Mouse (Mus musculus) bone marrow macrophage, adult 2 months (primary cell): ENCODE measurements at regions not wholly inside any gene's neighbourhood (a gene's known extent, or its start where the extent isn't known, plus 50 kb on each side); places are given as distances from the start of the nearest gene placed in this dataset.
"Not testable (repeated sequence)": the region's sequence is repeated elsewhere in the genome, so short reads cannot be mapped to it uniquely, and the experiment has no call there.

Experiments used
- H3K27ac ChIP-seq: 2 replicates; pipeline ENCODE4 v1.5.1; 2012; ENCODE audit warnings: low read depth, low read length; ENCODE audit not compliant: insufficient read depth
- H3K4me1 ChIP-seq: 2 replicates; pipeline ENCODE4 v1.6.1; 2012; ENCODE audit warnings: low read length; ENCODE audit not compliant: control insufficient read depth, insufficient read depth
- H3K4me3 ChIP-seq: 2 replicates; pipeline ENCODE4 v1.5.1; 2012; ENCODE audit warnings: mild to moderate bottlenecking, low read length, moderate library complexity; ENCODE audit not compliant: insufficient read depth
- CTCF ChIP-seq: IDR thresholded peaks from 2 replicates; pipeline ENCODE4 v1.5.1; 2012; ENCODE audit warnings: low read depth, mild to moderate bottlenecking, low read length, moderate library complexity
- POLR2A ChIP-seq: IDR thresholded peaks from 2 replicates; pipeline ENCODE4 v1.6.1; 2012; ENCODE audit warnings: mild to moderate bottlenecking, low read depth, low read length, borderline replicate concordance

DNA sequence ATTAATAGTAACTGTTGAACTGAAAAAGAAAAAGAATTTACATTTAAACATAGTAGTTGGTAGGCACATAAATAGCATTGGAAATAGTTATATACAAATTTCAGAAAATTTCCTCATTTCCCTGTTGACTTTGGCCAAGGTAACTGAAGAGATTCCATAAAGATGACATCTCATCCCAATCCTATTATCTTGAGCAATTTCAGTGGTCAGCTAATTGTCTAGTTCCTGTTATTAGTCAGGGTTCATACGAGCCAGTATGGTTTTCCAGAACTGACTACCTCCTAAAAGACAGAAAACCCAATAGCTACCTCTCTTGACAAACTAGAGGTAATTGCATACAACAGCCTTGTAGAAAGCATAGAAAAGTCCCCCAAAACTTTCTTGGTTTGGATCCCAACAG lies 71.6 kb upstream of the Rmdn2 start:
- H3K27ac ChIP-seq = no peak overlapping the region
- TF ChIP-seq POLR2A (no peak), CTCF (no peak)

DNA sequence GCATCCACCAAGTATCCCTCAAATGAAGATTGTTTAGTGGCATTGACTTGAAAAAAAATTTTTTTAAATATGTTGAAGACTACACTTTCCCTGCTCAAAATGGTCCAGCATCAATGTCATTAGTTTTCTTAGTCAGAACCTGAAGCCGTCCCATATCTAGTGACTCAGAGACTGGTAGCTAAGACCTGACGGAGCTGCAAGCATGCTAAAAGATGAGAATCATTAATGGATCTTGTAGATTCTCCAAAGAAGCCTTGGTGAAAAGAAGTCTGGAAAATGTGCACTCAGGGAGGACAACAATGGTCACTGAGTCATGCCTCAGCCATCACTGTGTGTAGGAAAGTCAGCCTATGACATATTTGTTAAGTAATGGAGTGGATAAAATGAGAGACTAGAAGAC lies 71.2 kb upstream of the Rmdn2 start:
- Histone ChIP-seq H3K4me3 (no peak overlapping the region), H3K27ac (no peak overlapping the region), H3K4me1 (peaks cover 13% of the 10 kb centered on the region)
- TF ChIP-seq CTCF (no peak), POLR2A (no peak)

More for the DNA sequence above, 71.6 kb upstream of the Rmdn2 start:
- H3K4me3 ChIP-seq = no peak overlapping the region
- H3K4me1 ChIP-seq = peaks cover 13% of the 10 kb centered on the region

DNA sequence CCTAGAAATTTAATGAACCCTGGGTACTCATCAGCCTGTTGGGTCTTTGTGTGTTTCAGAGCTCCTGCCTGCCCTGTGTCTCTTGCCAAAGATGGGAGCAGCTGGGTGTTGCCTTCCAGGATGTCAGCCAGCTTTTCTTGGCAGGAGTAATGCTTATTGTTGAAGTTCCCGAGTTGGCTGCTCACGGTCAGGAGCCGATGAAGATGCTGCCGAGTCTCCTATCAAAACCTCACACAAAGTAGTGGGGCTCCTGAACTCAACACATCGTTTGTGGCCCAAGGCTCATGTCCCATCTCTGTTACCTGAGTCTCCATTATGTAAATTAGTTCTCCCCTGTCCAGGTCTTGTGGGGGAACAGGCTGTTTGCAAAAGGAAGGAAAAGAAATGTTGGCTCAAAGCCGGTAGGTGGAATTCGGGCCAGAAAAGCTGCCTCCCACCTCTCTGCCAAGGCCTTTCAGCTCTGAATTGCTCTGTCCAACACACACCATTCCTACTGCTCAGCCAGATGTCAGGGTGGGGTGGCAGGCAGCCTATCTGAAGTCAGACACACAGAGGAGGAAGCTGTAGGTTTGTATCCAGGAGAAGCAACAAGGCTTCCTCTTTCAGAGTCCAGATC lies 67.6 kb upstream of the Rmdn2 start:
- Histone ChIP-seq H3K4me3 (no peak overlapping the region), H3K27ac (no peak overlapping the region), H3K4me1 (peaks cover 10% of the 10 kb centered on the region)
- TF ChIP-seq CTCF (no peak), POLR2A (no peak)

DNA sequence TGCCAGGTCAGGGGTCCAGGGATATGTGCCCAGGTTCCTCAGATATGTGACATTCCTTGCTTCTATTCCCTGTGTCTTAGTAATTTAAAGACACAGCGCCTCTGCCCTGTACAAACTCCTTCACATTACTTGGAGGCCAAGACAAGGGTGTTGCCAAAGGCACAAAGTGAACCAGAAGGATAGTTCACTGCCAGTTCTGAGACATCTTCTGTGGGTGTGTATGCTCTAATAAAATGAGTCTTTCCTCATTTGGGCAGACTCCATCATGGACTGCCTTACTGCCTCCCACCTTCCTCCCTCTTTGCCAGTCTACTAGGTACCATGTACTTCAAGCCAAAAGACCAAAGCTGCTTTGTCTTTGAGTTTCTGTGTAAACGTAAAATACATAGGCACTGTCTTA lies 65.8 kb upstream of the Rmdn2 start:
- no peak overlapping the region for H3K4me3 ChIP-seq
- no peak overlapping the region for H3K27ac ChIP-seq
- TF ChIP-seq POLR2A (no peak), CTCF (no peak)
- H3K4me1 ChIP-seq = peaks cover 13% of the 10 kb centered on the region

- TF ChIP-seq CTCF (no peak), POLR2A (no peak)
- H3K4me1 ChIP-seq = peaks cover 13% of the 10 kb centered on the region
- H3K4me3 ChIP-seq = no peak overlapping the region
- no peak overlapping the region for H3K27ac ChIP-seq
Observed at GRCm38 (mm10) chr17:79547075-79547474, 64.6 kb upstream of the Rmdn2 start.

GRCm38 (mm10) chr17:79547524-79547923 lies 64.1 kb upstream of the Rmdn2 start:
- no peak overlapping the region for H3K4me3 ChIP-seq
- H3K4me1 ChIP-seq = peaks cover 13% of the 10 kb centered on the region
- H3K27ac ChIP-seq = no peak overlapping the region
- TF ChIP-seq POLR2A (no peak), CTCF (no peak)

- not testable (repeated sequence) for H3K4me1 ChIP-seq, H3K27ac ChIP-seq, H3K4me3 ChIP-seq
Observed at GRCm38 (mm10) chr17:79550409-79550808, 61.3 kb upstream of the Rmdn2 start.

DNA sequence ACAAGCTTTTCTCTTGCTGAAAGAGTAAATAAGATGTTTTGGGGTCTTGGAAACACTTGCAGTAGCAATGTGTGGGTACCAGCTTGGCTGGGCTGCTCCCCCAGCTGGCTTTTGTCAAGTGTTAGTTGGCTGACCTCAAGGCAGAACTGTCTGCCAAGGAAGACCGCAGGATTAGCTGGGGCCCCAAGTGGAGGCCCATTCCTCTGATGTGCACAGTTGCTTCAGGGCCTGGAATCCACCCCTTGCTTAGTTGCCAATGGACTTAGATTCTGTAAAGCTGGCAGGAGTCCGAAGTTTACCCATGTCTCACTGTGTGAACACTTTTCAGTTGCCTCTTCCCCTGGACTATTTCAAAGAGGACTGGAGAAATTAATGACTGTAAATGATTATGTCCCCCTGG lies 57.8 kb upstream of the Rmdn2 start:
- Histone ChIP-seq H3K4me3 (no peak overlapping the region), H3K27ac (no peak overlapping the region), H3K4me1 (peaks cover 3% of the 10 kb centered on the region; the same call in 1 of the 2 replicates)
- TF ChIP-seq POLR2A = no peak
- no peak for TF ChIP-seq CTCF

- H3K4me1 ChIP-seq = peaks cover 3% of the 10 kb centered on the region; the same call in 1 of the 2 replicates
- TF ChIP-seq CTCF = no peak
- TF ChIP-seq POLR2A = no peak
- H3K27ac ChIP-seq = no peak overlapping the region
- H3K4me3 ChIP-seq = no peak overlapping the region
Observed at GRCm38 (mm10) chr17:79555593-79555992, 56.1 kb upstream of the Rmdn2 start.
